Mouse (Mus musculus): ENCODE measurements around the gene Hmcn1. TPM values are rescaled to one million over a fixed set of nuclear protein-coding genes. Genes with fewer than 3 reads are reported as not detected.

Hmcn1 gene
- polyA plus RNA-seq, 1 experiment: 0.25 TPM

- Histone ChIP-seq H3K4me3 (replicated peaks; ENCODE audit: control insufficient read depth, low read depth, low read length) (no peak overlapping the region), H3K27ac (ENCODE audit: control insufficient read depth, insufficient read depth, low read depth, low read length, poor library complexity) (no peak overlapping the region), H3K4me1 (ENCODE audit: control insufficient read depth, insufficient read depth, low read length) (no peaks in the 10 kb centered on the region)
- 77% methylated on average over 2 of the region's 2 CpGs for WGBS
- TF ChIP-seq POLR2A (IDR thresholded peaks at IDR 0.05; ENCODE audit: borderline replicate concordance, control insufficient read depth, low read depth, low read length) (no peak), CTCF (IDR thresholded peaks at IDR 0.05; ENCODE audit: control insufficient read depth, insufficient read depth, low read length) (no peak)
These were observed 187.8 kb downstream of the Hmcn1 start for GRCm38 (mm10) chr1:150805466-150805865.

DNA sequence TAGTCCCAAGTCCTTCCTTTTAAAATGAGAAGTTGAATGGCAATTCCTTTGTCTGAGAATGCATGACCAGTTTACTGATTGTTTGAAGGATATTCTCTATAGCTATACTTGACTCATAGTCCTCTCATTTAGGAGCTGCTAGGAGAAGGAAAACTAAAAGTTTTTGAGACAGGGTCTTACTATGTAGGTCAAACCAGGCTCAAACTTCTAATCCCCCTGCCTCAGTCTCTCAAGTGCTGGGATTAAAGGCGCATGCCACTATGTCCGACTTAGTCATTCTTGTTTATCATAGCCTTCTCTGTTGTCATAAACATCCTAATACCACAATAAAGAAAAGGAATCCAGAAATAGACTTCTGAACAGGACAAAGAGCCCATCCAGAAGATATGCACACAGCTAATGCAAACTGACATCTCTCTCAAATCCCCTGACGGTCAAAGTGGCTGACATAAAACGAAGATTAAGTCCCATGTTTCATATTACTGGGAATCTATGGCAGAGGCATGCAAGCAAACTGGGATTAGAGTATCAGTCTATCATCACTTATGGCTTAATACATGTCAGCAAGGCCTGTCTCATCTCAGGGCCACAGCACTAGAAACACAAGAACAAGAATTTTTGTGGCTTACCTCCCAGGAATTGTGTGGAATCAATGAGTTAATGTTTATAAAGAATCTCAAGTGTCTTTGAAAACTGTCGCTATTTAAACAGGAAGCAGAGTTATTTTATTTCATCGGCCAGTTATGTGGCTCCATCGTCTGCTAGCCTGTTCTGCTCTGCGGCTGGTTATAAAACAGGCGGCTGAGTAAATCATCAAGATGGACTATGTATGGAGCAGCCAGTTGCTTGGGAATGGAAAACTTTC, 188.8 kb downstream of the Hmcn1 start:
- TF ChIP-seq POLR2A (IDR thresholded peaks at IDR 0.05; ENCODE audit: borderline replicate concordance, control insufficient read depth, low read depth, low read length): no peak
- no peak for TF ChIP-seq CTCF (IDR thresholded peaks at IDR 0.05; ENCODE audit: control insufficient read depth, insufficient read depth, low read length)
- no peak overlapping the region for H3K27ac ChIP-seq (ENCODE audit: control insufficient read depth, insufficient read depth, low read depth, low read length, poor library complexity)
- no peaks in the 10 kb centered on the region for H3K4me1 ChIP-seq (ENCODE audit: control insufficient read depth, insufficient read depth, low read length)
- no peak overlapping the region for H3K4me3 ChIP-seq (replicated peaks; ENCODE audit: control insufficient read depth, low read depth, low read length)
- 81% methylated on average over 9 of the region's 9 CpGs for WGBS

GRCm38 (mm10) chr1:150802642-150803041, 190.6 kb downstream of the Hmcn1 start:
- no peak overlapping the region for H3K4me3 ChIP-seq (replicated peaks; ENCODE audit: control insufficient read depth, low read depth, low read length)
- TF ChIP-seq CTCF (IDR thresholded peaks at IDR 0.05; ENCODE audit: control insufficient read depth, insufficient read depth, low read length) (no peak), POLR2A (IDR thresholded peaks at IDR 0.05; ENCODE audit: borderline replicate concordance, control insufficient read depth, low read depth, low read length) (no peak)
- WGBS: 87% methylated on average over 12 of the region's 12 CpGs

GRCm38 (mm10) chr1:150800611-150801263, 192.5 kb downstream of the Hmcn1 start:
- no peaks in the 10 kb centered on the region for H3K4me1 ChIP-seq (ENCODE audit: control insufficient read depth, insufficient read depth, low read length)
- no peak overlapping the region for H3K4me3 ChIP-seq (replicated peaks; ENCODE audit: control insufficient read depth, low read depth, low read length)
- 79% methylated on average over 8 of the region's 8 CpGs for WGBS
- H3K27ac ChIP-seq (ENCODE audit: control insufficient read depth, insufficient read depth, low read depth, low read length, poor library complexity): no peak overlapping the region
- TF ChIP-seq POLR2A (IDR thresholded peaks at IDR 0.05; ENCODE audit: borderline replicate concordance, control insufficient read depth, low read depth, low read length): no peak
- no peak for TF ChIP-seq CTCF (IDR thresholded peaks at IDR 0.05; ENCODE audit: control insufficient read depth, insufficient read depth, low read length)

More at GRCm38 (mm10) chr1:150802642-150803041, 190.6 kb downstream of the Hmcn1 start:
- no peaks in the 10 kb centered on the region for H3K4me1 ChIP-seq (ENCODE audit: control insufficient read depth, insufficient read depth, low read length)
- H3K27ac ChIP-seq (ENCODE audit: control insufficient read depth, insufficient read depth, low read depth, low read length, poor library complexity): no peak overlapping the region

DNA sequence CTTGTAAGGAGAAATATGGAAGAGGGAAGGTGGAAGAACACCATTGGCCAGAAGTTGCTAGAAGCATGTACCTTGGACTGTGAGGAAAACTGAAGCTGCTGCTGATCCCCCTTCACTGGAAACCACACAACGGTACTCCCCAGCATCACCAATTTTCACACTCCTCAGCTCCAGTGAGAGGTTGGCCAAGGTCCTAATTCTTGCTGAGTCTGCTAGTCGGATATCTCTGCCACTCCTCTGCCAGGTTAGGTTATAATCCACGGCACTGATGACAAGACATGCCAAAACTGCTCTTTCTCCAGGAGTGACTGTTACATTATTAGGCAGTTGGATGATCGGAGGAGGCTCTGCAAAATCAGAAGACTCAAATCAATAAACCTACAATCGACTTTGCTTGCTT, 194.6 kb downstream of the Hmcn1 start:
- Histone ChIP-seq H3K4me3 (replicated peaks; ENCODE audit: control insufficient read depth, low read depth, low read length) (no peak overlapping the region), H3K27ac (ENCODE audit: control insufficient read depth, insufficient read depth, low read depth, low read length, poor library complexity) (no peak overlapping the region), H3K4me1 (ENCODE audit: control insufficient read depth, insufficient read depth, low read length) (no peaks in the 10 kb centered on the region)
- TF ChIP-seq POLR2A (IDR thresholded peaks at IDR 0.05; ENCODE audit: borderline replicate concordance, control insufficient read depth, low read depth, low read length) (no peak), CTCF (IDR thresholded peaks at IDR 0.05; ENCODE audit: control insufficient read depth, insufficient read depth, low read length) (no peak)
- whole genome bisulfite sequencing: 74% methylated on average over 5 of the region's 5 CpGs

DNA sequence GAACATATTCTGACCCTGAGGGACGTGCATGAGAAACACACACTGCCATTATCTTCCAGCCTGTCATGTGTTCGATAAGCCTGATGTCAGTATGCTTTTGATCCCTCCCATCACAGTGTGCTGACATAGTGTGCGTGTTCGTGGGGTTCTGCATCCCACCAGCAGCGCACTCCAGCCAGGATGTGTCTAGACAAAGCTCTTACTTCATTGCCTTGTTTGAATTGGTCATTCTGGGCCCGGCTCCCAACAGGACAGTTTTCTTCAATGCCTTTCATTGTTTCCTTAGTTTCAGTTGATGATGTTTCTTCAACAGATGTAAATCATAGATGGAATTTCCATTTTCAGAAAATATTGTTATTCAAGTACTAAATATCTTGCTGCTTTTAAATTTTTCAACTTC, 206.5 kb downstream of the Hmcn1 start:
- H3K4me1 ChIP-seq (ENCODE audit: control insufficient read depth, insufficient read depth, low read length): no peaks in the 10 kb centered on the region
- no peak for TF ChIP-seq CTCF (IDR thresholded peaks at IDR 0.05; ENCODE audit: control insufficient read depth, insufficient read depth, low read length)
- TF ChIP-seq POLR2A (IDR thresholded peaks at IDR 0.05; ENCODE audit: borderline replicate concordance, control insufficient read depth, low read depth, low read length): no peak
- no peak overlapping the region for H3K4me3 ChIP-seq (replicated peaks; ENCODE audit: control insufficient read depth, low read depth, low read length)
- H3K27ac ChIP-seq (ENCODE audit: control insufficient read depth, insufficient read depth, low read depth, low read length, poor library complexity): no peak overlapping the region
- WGBS: 80% methylated on average over 6 of the region's 6 CpGs

DNA sequence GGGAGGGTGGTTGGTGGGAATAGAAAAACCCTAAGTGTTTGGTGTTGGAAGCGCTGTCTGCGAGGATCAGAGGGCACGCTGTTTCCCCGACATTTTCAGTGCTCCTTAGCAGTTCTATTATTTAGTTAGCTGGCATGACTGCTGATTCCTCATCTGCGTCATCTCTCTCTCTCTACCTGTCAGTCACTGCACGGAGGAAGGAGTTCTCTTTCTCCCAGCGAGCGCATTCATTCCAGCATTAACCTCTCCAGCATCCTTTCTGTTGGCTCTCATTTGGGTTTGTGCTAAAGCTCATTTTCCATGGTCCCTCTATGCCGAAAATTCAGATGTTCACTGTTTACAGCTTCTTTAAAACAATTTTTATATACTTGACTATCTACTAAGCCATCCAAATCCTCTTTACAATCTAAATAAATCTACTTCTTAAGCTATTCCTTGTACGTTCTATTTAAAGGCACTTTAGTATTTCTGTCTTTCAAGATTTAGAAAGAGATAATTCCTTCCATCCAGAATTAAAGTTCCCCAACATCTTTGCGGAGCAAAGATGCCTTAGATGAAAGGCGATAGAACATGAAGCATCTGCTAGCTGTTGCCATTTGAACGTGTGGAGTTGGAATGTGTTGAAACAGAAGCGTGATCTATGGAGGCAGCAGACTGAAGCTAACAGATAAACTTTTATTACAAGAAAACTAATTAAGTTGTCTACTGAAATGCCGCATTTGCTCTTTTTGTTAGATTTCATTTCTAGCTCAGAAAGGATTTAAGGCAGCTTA, 210.0 kb downstream of the Hmcn1 start:
- WGBS: 87% methylated on average over 15 of the region's 15 CpGs
- H3K27ac ChIP-seq (ENCODE audit: control insufficient read depth, insufficient read depth, low read depth, low read length, poor library complexity): no peak overlapping the region

DNA sequence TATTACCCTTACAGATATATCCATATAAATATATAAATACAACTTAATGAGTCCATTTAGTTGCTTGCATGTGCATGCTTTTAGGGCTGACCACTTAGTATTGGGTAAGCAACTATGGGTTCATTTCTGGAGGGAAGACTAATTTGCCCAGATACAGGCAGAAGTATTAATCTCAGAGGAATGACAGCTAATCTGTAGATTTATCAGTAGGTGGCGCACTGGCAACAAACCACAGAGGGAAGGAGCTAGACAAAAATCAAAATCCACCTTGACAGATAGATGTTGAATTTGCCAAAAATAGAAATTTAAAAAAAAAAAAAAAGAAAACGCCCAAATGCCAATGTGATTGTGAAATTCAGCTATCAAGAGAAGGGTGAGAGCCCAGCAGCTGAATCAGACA, 213.3 kb downstream of the Hmcn1 start:
- WGBS: 8% methylated on average over 2 of the region's 2 CpGs
- H3K27ac ChIP-seq (ENCODE audit: control insufficient read depth, insufficient read depth, low read depth, low read length, poor library complexity): no peak overlapping the region
- H3K4me1 ChIP-seq (ENCODE audit: control insufficient read depth, insufficient read depth, low read length): no peaks in the 10 kb centered on the region
- no peak for TF ChIP-seq CTCF (IDR thresholded peaks at IDR 0.05; ENCODE audit: control insufficient read depth, insufficient read depth, low read length)
- TF ChIP-seq POLR2A (IDR thresholded peaks at IDR 0.05; ENCODE audit: borderline replicate concordance, control insufficient read depth, low read depth, low read length): no peak
- no peak overlapping the region for H3K4me3 ChIP-seq (replicated peaks; ENCODE audit: control insufficient read depth, low read depth, low read length)

More for the DNA sequence above, 210.0 kb downstream of the Hmcn1 start:
- Histone ChIP-seq H3K4me1 (ENCODE audit: control insufficient read depth, insufficient read depth, low read length) (no peaks in the 10 kb centered on the region), H3K4me3 (replicated peaks; ENCODE audit: control insufficient read depth, low read depth, low read length) (no peak overlapping the region)
- TF ChIP-seq POLR2A (IDR thresholded peaks at IDR 0.05; ENCODE audit: borderline replicate concordance, control insufficient read depth, low read depth, low read length): no peak
- no peak for TF ChIP-seq CTCF (IDR thresholded peaks at IDR 0.05; ENCODE audit: control insufficient read depth, insufficient read depth, low read length)
